Mouse (Mus musculus) erythroblast, adult 5-6 weeks (primary cell): ENCODE results near the gene Haus3. TPM values are rescaled to one million over a fixed set of nuclear protein-coding genes. Genes with fewer than 3 reads are reported as not detected.

Experiments
- ATAC-seq: replicated peaks from 2 replicates; pipeline ENCODE4 v1.8.0; 2016; ENCODE audit warnings: moderate number of reproducible peaks, mild to moderate bottlenecking, moderate TSS enrichment, inconsistent platforms; ENCODE audit not compliant: poor library complexity, low FRiP score, severe bottlenecking
- total RNA-seq, 2 experiments: library from RNA; stranded (forward) in 1 of 2; stranded (reverse) in 1 of 2; fragments of 150-400 nt in 1 of 2; fragments of 200-764, 138-1000 nt in 1 of 2; gene quantifications; 2 replicates each; pipeline versions ENCODE4 v1.2.3 to v1.2.4; 2015 to 2017; ENCODE audit warnings: low replicate concordance in 2 of 2

Gene Haus3
- total RNA-seq, 2 experiments from 2014 or later = 44.4 to 45.2 TPM

DNA sequence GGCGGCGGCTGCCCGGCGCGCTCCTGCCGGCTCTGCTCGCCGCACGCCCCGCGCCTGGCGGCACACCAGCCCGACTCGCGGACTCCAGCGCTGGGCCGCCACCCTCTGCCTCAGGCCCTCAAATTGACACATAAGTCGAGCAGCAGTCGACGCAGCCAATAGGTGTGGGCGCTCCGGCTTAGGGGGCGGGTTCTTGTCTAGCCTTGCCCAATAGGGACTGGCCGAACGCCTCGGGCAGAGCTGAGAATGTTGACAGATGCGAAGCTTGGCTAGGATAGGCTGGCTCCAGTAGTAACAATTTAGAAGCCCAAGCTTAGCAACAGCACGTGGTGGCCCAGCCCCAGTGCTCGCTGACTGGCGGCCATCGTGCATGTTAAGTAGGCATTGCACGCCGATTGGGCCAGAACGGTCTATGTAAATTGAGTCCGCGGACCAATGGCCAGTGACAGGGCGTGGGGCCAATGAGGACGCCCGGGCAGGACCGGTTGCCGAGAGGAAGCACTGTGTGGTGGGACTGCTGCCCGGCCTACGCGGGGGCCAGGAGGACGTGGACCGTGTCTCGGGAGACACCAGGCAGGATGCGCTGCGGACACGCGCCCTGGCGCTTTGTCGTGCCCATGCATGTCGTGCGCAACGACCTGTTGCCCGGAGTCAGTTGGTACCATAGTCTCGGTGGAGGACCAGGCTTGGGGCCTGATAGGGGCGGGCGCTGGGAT is 18.4 kb upstream of the Haus3 start, which contains the start of gene Mxd4:
TSS of gene Mxd4 (minus strand) at position 120 of the 716 bp plus-strand sequence.
- peak; percentile 94 for ATAC-seq

DNA sequence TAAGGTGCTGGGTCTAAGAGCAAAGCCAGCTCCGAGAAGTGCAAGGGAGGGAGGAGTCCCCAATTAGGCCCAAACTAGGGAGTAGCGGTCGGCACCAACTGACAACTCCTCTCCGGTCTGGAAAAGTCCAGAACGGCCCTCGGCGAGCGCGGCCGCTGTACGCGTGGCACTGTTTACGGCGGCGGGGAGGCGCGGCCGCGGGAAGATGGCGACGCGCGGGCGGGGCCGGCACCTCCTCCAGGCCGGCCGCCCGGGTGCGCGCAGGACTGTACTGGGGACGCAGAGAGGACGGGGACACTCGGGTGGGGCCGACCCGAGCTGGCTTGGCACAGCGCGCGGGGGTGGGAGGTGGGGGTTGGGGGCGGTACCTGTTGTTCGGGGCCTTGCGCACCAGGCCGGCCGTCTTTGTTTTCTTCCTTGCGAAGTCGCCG is 17.6 kb upstream of the Haus3 start:
- ATAC-seq = peak; percentile 34

DNA sequence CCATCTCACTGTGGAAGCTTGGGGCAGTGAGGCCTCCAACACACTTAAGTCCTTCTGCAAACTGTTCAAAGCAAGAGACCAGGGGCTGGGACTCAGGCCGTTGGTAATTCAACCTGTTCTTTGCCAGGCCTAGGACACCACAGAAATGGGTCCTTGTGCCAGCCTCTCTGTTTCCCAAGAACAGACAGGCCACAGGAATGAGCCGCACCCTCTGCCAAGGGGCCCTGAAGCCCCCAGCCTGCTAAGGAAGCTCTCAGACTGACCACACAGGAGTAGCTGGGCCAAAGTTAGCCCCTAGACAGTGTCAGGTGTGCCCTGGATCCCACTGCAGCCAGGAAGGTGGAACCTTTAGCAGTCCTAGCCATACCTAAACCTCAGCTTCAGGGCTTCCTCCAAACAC is 17.1 kb upstream of the Haus3 start:
- no peak for ATAC-seq

- ATAC-seq = no peak
These were observed 16.5 kb upstream of the Haus3 start for GRCm38 (mm10) chr5:34185791-34186190.

GRCm38 (mm10) chr5:34185051-34185580 is 15.8 kb upstream of the Haus3 start:
- no peak for ATAC-seq

GRCm38 (mm10) chr5:34183976-34184375 is 14.6 kb upstream of the Haus3 start:
- no peak for ATAC-seq

DNA sequence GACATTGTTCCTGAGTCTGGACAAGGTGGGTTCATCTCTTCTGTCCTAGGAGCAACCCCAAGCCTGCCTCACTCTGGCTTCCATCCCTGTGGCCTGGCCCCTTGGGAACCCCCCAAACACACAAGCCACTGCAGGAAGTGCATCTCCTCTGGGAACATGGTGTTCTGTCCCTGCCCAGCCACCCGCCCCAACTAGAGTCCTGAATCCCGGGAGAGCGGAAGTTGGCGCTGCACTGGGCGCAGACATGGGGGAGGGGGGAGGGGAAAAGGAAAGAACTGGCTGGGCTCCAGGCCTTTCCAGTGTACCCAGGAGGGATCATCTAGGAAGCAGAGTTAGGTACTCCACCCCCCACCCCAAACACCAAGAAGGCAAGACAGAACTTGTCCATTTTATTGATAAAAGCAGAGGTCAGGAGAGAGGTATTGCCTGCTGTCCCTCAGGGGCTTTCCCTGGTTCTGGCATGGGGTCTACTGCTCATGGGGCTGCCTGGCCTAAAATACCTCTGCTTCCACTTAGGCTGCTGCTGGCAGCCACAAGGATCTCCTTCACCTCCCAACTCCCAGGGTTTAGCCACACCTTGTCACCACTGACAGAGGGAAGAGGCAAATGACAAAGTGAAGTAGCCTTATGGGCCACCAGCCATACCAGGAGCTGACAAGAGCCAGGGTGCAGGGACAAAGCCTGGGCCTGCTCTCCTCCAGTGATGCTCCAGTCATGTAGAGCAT is 14.0 kb upstream of the Haus3 start:
- ATAC-seq = no peak

- ATAC-seq = no peak
These were observed 13.2 kb upstream of the Haus3 start for GRCm38 (mm10) chr5:34182486-34182885.

DNA sequence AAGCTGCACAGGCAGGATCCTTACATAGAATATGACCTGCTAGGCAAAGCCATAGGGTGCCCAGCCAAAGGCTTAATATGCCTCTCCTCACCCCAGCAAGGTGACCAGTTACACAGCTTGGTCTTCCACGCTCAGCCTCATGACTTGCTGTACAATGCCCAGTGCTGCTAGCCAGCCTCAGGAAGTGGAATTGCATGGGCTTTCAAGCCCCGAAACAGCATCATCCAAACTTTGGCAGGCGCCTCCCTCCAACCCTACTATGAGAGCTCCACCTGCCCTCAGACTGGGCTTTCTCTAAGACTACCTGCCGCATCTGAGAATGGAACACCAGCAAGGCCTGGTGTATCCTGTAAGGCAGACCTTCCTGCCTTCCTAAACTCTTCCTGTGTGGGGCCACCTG is 8.5 kb upstream of the Haus3 start:
- ATAC-seq = no peak

DNA sequence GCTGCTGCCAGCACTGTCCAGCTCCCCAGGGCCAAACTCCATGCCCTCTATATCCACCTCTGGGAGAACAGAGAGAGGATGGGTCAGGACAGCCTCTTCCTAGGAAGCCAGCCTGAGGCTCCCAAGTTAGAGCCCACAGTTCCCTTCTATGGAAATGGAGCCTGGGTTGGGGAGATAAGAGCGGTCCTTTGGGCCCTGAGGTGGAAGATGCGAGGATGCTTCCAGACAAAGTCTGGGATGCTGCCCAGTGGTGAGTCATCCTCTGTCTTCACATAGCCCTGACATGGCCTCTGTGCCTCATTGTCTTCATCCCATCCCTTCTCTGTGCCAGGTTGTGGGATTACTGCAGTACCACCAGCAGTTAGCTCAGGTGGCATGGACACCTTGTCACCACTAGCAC is 7.8 kb upstream of the Haus3 start:
- ATAC-seq = no peak

DNA sequence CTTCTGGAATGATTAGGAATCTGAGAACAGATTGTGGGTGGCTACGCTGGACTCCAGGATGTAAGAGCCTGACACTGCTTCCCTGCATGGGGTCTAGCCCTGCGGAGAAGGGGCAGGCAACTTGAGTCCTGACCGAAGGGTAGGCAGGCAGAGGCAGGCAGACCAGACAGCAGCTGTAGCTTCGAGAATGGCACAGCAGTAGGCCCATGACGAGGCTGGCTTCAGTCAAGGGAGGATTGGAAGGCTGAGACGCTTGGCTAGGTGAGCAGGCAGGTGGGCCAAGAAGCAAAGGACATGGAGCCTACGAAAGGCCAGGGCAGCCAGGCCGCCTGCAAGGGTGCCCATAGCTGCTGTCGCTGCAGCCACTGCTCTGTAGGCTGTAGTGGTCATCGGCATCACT is 7.4 kb upstream of the Haus3 start:
- ATAC-seq = no peak

DNA sequence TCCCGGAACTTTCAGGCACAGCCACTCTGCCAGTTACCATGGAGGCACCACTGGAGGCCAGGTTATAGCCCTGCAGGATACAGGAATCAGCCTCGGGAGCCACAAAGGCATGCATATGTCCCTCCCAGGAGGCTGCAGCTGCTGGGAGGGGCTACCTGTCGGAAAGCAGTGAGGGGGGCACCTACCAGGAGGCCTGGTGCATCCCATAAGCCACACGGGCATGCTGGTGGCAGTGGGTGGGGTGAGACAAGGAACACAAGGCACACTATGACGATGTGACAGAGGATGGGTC is 6.0 kb upstream of the Haus3 start:
- no peak for ATAC-seq

DNA sequence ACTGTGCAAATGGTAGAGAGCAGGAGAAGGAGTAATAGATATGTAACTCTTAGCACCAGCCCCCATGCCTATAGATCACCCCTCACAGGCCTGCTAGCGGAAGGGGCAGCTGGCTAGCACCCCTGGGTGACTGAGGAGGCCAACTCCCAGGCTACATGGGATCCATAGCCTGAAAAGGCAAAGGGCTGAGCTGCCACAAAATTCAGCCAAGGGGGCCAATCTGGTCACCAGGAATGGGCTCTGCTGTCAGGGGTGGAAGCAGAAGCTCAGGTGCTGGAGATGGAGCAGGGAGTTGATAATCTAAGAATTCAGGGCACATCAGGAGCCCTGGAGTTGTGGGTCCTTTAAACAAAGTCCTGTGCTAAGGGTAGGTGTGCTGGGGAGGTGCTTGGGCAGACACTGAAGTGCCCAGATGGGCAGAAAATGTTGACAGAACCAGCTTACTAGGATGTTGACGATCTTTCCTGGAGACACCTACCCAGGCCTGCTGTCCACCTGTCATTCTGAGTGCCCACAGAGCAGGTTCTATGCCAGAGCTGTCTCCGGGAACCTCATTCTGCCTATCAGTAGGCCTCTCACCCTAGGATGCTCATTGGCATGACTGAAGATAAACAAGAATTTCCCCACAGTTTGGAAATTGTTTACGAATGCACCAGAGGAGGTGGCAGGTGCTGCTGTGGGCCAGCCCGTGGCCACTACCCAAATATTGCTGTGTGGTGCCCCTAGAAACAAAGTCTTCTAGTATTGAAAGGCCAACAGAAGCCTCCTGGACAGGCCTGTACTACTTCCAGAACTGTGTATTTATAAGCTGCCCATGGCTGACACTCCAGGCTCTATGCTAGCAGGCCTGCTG is 5.4 kb upstream of the Haus3 start:
- ATAC-seq = no peak

DNA sequence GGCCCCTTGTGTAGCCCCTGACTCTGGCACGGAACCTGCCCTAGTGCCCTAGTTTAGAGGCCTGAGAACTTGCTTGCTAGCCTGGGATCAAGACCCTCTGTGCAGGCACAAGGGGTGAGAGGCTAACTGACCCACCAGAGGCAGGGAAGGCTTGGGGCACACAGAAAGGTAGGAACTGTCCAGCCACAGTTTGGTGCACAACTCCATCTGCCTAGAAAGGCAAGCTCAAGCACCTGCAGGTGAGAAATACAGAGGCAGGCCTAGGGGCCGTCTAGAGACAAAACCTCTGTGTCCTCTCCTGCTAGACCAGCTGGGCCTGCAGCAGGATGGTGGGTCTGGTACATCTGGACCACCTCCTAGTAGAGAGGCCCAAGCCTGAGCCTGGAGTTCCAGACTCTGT is 4.7 kb upstream of the Haus3 start:
- ATAC-seq = no peak

GRCm38 (mm10) chr5:34170726-34171125 is 1.4 kb upstream of the Haus3 start:
- ATAC-seq = no peak

DNA sequence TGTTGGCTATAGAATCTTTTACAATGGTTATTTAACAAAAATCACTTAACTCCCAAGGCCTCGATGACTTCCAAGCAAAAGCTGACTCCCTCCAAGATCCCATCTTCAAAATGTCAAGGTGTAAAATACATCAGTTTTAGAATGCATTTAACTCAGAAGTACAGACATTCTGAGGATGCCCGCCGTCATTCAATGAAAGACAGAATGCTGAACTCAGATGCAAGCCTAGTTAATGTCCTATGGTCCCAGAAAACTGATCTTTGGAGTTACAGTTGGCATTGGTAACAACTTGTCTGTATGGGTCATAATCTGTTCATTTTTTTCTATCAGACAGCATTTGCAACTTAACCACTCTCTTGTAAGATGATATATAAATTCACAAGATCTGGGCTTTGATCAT is 627 bp upstream of the Haus3 start:
- ATAC-seq = no peak

GRCm38 (mm10) chr5:34167857-34168256 is 1.5 kb downstream of the Haus3 start:
- ATAC-seq = no peak

DNA sequence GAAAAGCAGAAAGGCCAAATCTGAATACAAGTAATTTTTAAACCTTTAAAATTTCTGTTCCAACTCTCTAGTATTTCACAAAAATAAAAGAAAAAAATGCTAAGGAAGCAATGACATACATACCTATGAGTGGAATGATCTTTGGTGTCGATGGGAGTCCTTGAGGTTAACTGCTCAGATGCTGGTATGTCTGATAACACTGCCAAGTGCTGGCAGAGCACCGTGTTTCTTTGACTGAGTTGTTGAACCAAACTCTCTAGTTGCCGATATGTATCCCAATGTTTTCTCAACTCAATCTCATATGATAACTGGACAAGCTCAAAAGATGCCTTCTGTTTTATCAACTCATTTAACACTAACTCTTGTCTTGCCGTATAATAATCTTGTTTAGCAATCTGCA is 3.5 kb downstream of the Haus3 start:
- no peak for ATAC-seq

DNA sequence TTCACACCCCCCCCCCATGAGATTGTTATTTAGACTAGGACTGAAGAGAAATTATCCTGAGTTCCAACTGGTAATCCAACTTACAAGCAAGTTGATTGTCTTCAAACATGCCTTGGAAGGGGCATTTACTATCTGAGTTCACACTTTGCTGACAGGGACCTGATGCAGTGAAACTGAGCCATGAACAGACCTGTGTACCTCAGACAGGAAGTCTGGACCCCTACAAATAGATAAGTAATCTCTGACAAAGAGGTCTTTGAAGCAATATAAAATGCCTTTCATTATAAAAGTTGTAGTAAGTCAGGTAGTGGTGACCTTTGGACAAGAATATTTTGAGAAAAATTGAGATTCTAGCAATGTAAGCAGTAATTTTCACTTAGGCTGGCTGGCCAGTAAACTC is 20.9 kb downstream of the Haus3 start:
- no peak for ATAC-seq

GRCm38 (mm10) chr5:34147554-34147953 is 21.8 kb downstream of the Haus3 start:
- ATAC-seq = no peak

GRCm38 (mm10) chr5:34139751-34140150 is 29.6 kb downstream of the Haus3 start:
- no peak for ATAC-seq
